Mouse (Mus musculus): ENCODE data around the gene Ddit4l. TPM values are rescaled to one million over a fixed set of nuclear protein-coding genes. Genes with fewer than 3 reads are reported as not detected.
A peak's percentile ranks its signal among the peaks of the same experiment; 100 is the strongest.

Ddit4l gene
- polyA plus RNA-seq, 1 experiment from 2014 or later = 1.4 TPM

GRCm38 (mm10) chr3:137622895-137623580, 1.6 kb downstream of the Ddit4l start:
- peaks cover 24% of the 10 kb centered on the region for H3K27me3 ChIP-seq
- H3K4me3 ChIP-seq (replicated peaks) = peak overlapping the region; percentile 53
- peak overlapping the region; percentile 63 for H3K4me2 ChIP-seq
- no peak overlapping the region for H3K9ac ChIP-seq
- no peaks in the 10 kb centered on the region for H3K36me3 ChIP-seq (replicated peaks)
- no peaks in the 10 kb centered on the region for H3K4me1 ChIP-seq (replicated peaks)
- no peak for ATAC-seq (ENCODE audit: insufficient read depth)
- no peak overlapping the region for H3K27ac ChIP-seq (replicated peaks)
- no peaks in the 10 kb centered on the region for H3K9me3 ChIP-seq (replicated peaks)
- WGBS (ENCODE audit: insufficient replicate concordance) = 28% methylated on average over 14 of the region's 14 CpGs

- peak overlapping the region; percentile 63 for H3K4me2 ChIP-seq
- ATAC-seq (ENCODE audit: insufficient read depth) = peak; percentile 67
- peaks cover 24% of the 10 kb centered on the region for H3K27me3 ChIP-seq
- H3K36me3 ChIP-seq (replicated peaks) = no peaks in the 10 kb centered on the region
- no peak overlapping the region for H3K27ac ChIP-seq (replicated peaks)
- H3K4me3 ChIP-seq (replicated peaks) = peak overlapping the region; percentile 53
- under 1% methylated on average over 47 of the region's 47 CpGs for WGBS (ENCODE audit: insufficient replicate concordance)
- H3K4me1 ChIP-seq (replicated peaks) = no peaks in the 10 kb centered on the region
- no peaks in the 10 kb centered on the region for H3K9me3 ChIP-seq (replicated peaks)
- no peak overlapping the region for H3K9ac ChIP-seq
Measured at GRCm38 (mm10) chr3:137623581-137624362, 2.4 kb downstream of the Ddit4l start.

- ATAC-seq (ENCODE audit: insufficient read depth) = no peak
- no peaks in the 10 kb centered on the region for H3K9me3 ChIP-seq (replicated peaks)
- H3K27ac ChIP-seq (replicated peaks) = no peak overlapping the region
- peaks cover 24% of the 10 kb centered on the region for H3K27me3 ChIP-seq
- no peaks in the 10 kb centered on the region for H3K4me1 ChIP-seq (replicated peaks)
- 64% methylated on average over 5 of the region's 5 CpGs for WGBS (ENCODE audit: insufficient replicate concordance)
- H3K9ac ChIP-seq = no peak overlapping the region
- H3K4me3 ChIP-seq (replicated peaks) = no peak overlapping the region
- H3K4me2 ChIP-seq = no peak overlapping the region
- no peaks in the 10 kb centered on the region for H3K36me3 ChIP-seq (replicated peaks)
Measured at GRCm38 (mm10) chr3:137625054-137625453, 3.6 kb downstream of the Ddit4l start.

- 66% methylated on average over 10 of the region's 10 CpGs for WGBS (ENCODE audit: insufficient replicate concordance)
- ATAC-seq (ENCODE audit: insufficient read depth) = no peak
Measured at GRCm38 (mm10) chr3:137633726-137634125, 12.3 kb downstream of the Ddit4l start.

GRCm38 (mm10) chr3:137636571-137636970, 15.2 kb downstream of the Ddit4l start:
- Histone ChIP-seq H3K4me3 (replicated peaks) (no peak overlapping the region), H3K9me3 (replicated peaks) (no peaks in the 10 kb centered on the region), H3K27ac (replicated peaks) (no peak overlapping the region), H3K27me3 (no peaks in the 10 kb centered on the region), H3K36me3 (replicated peaks) (no peaks in the 10 kb centered on the region), H3K4me2 (no peak overlapping the region), H3K4me1 (replicated peaks) (no peaks in the 10 kb centered on the region), H3K9ac (no peak overlapping the region)
- no peak for ATAC-seq (ENCODE audit: insufficient read depth)
- 58% methylated on average over 4 of the region's 4 CpGs for whole genome bisulfite sequencing (ENCODE audit: insufficient replicate concordance)

More at GRCm38 (mm10) chr3:137633726-137634125, 12.3 kb downstream of the Ddit4l start:
- Histone ChIP-seq H3K9me3 (replicated peaks) (no peaks in the 10 kb centered on the region), H3K4me3 (replicated peaks) (no peak overlapping the region), H3K27ac (replicated peaks) (no peak overlapping the region), H3K36me3 (replicated peaks) (no peaks in the 10 kb centered on the region), H3K9ac (no peak overlapping the region), H3K4me2 (no peak overlapping the region), H3K27me3 (no peaks in the 10 kb centered on the region), H3K4me1 (replicated peaks) (no peaks in the 10 kb centered on the region)

- H3K27me3 ChIP-seq = no peaks in the 10 kb centered on the region
- H3K4me1 ChIP-seq (replicated peaks) = no peaks in the 10 kb centered on the region
- no peak overlapping the region for H3K27ac ChIP-seq (replicated peaks)
- no peak overlapping the region for H3K4me2 ChIP-seq
- ATAC-seq (ENCODE audit: insufficient read depth) = no peak
- no peak overlapping the region for H3K9ac ChIP-seq
- 73% methylated on average over 5 of the region's 5 CpGs for WGBS (ENCODE audit: insufficient replicate concordance)
- H3K4me3 ChIP-seq (replicated peaks) = no peak overlapping the region
- no peaks in the 10 kb centered on the region for H3K36me3 ChIP-seq (replicated peaks)
- H3K9me3 ChIP-seq (replicated peaks) = no peaks in the 10 kb centered on the region
Measured at GRCm38 (mm10) chr3:137641238-137641637, 19.8 kb downstream of the Ddit4l start.

GRCm38 (mm10) chr3:137642137-137642536, 20.7 kb downstream of the Ddit4l start:
- H3K9ac ChIP-seq = no peak overlapping the region
- no peak overlapping the region for H3K4me3 ChIP-seq (replicated peaks)
- WGBS (ENCODE audit: insufficient replicate concordance) = 60% methylated on average over 8 of the region's 8 CpGs
- no peaks in the 10 kb centered on the region for H3K9me3 ChIP-seq (replicated peaks)
- H3K27ac ChIP-seq (replicated peaks) = no peak overlapping the region
- no peaks in the 10 kb centered on the region for H3K27me3 ChIP-seq
- no peak for ATAC-seq (ENCODE audit: insufficient read depth)
- H3K4me2 ChIP-seq = no peak overlapping the region
- no peaks in the 10 kb centered on the region for H3K4me1 ChIP-seq (replicated peaks)
- no peaks in the 10 kb centered on the region for H3K36me3 ChIP-seq (replicated peaks)

- no peaks in the 10 kb centered on the region for H3K27me3 ChIP-seq
- no peak overlapping the region for H3K9ac ChIP-seq
- 61% methylated on average over 3 of the region's 3 CpGs for WGBS (ENCODE audit: insufficient replicate concordance)
- no peaks in the 10 kb centered on the region for H3K4me1 ChIP-seq (replicated peaks)
- no peak overlapping the region for H3K4me3 ChIP-seq (replicated peaks)
- H3K27ac ChIP-seq (replicated peaks) = no peak overlapping the region
- H3K36me3 ChIP-seq (replicated peaks) = no peaks in the 10 kb centered on the region
- no peaks in the 10 kb centered on the region for H3K9me3 ChIP-seq (replicated peaks)
- H3K4me2 ChIP-seq = no peak overlapping the region
- no peak for ATAC-seq (ENCODE audit: insufficient read depth)
Measured at GRCm38 (mm10) chr3:137642568-137642967, 21.2 kb downstream of the Ddit4l start.

- Histone ChIP-seq H3K4me1 (replicated peaks) (no peaks in the 10 kb centered on the region), H3K27ac (replicated peaks) (no peak overlapping the region), H3K9ac (no peak overlapping the region), H3K27me3 (no peaks in the 10 kb centered on the region), H3K4me3 (replicated peaks) (no peak overlapping the region), H3K9me3 (replicated peaks) (no peaks in the 10 kb centered on the region), H3K4me2 (no peak overlapping the region), H3K36me3 (replicated peaks) (no peaks in the 10 kb centered on the region)
- ATAC-seq (ENCODE audit: insufficient read depth) = no peak
- 64% methylated on average over 3 of the region's 3 CpGs for WGBS (ENCODE audit: insufficient replicate concordance)
Measured at GRCm38 (mm10) chr3:137644081-137644480, 22.7 kb downstream of the Ddit4l start.

GRCm38 (mm10) chr3:137644947-137645346, 23.5 kb downstream of the Ddit4l start:
- 70% methylated on average over 6 of the region's 6 CpGs for WGBS (ENCODE audit: insufficient replicate concordance)
- H3K4me3 ChIP-seq (replicated peaks) = no peak overlapping the region
- H3K9me3 ChIP-seq (replicated peaks) = no peaks in the 10 kb centered on the region
- H3K4me1 ChIP-seq (replicated peaks) = no peaks in the 10 kb centered on the region
- no peak overlapping the region for H3K27ac ChIP-seq (replicated peaks)
- H3K27me3 ChIP-seq = no peaks in the 10 kb centered on the region
- H3K4me2 ChIP-seq = no peak overlapping the region
- no peak overlapping the region for H3K9ac ChIP-seq
- no peaks in the 10 kb centered on the region for H3K36me3 ChIP-seq (replicated peaks)
- ATAC-seq (ENCODE audit: insufficient read depth) = no peak

GRCm38 (mm10) chr3:137647427-137648100, 26.2 kb downstream of the Ddit4l start:
- ATAC-seq (ENCODE audit: insufficient read depth) = no peak
- H3K27ac ChIP-seq (replicated peaks) = no peak overlapping the region
- 69% methylated on average over 12 of the region's 12 CpGs for WGBS (ENCODE audit: insufficient replicate concordance)
- no peaks in the 10 kb centered on the region for H3K9me3 ChIP-seq (replicated peaks)
- no peak overlapping the region for H3K4me2 ChIP-seq
- no peaks in the 10 kb centered on the region for H3K4me1 ChIP-seq (replicated peaks)
- H3K9ac ChIP-seq = no peak overlapping the region
- H3K36me3 ChIP-seq (replicated peaks) = no peaks in the 10 kb centered on the region
- H3K27me3 ChIP-seq = no peaks in the 10 kb centered on the region
- no peak overlapping the region for H3K4me3 ChIP-seq (replicated peaks)

All from liver, embryonic 15.5 days (tissue).